Mouse (Mus musculus) layer of hippocampus, adult 9-11 months (tissue): ENCODE measurements around the gene Dock8.

Source experiments
- DNase-seq: peaks from one replicate; pipeline ENCODE4 v3.0.0; 2022

Dock8 gene

GRCm38 (mm10) chr19:25132322-25132721 lies 133.0 kb downstream of the Dock8 start:
- DNase-seq, result no peak

- DNase-seq, result no peak
Measured at GRCm38 (mm10) chr19:25133959-25134358, 134.6 kb downstream of the Dock8 start.

GRCm38 (mm10) chr19:25136171-25136570 lies 136.8 kb downstream of the Dock8 start:
- DNase-seq, result no peak

GRCm38 (mm10) chr19:25137907-25138820 lies 138.8 kb downstream of the Dock8 start:
- DNase-seq, result no peak

GRCm38 (mm10) chr19:25144110-25145028 lies 145.0 kb downstream of the Dock8 start:
- peak; percentile 34 for DNase-seq

GRCm38 (mm10) chr19:25145116-25145515 lies 145.8 kb downstream of the Dock8 start:
- DNase-seq, result no peak

GRCm38 (mm10) chr19:25146122-25146521 lies 146.8 kb downstream of the Dock8 start:
- DNase-seq, result no peak

- DNase-seq, result no peak
Measured at GRCm38 (mm10) chr19:25149788-25150187, 150.5 kb downstream of the Dock8 start.

- DNase-seq, result no peak
Measured at GRCm38 (mm10) chr19:25154506-25155178, 155.3 kb downstream of the Dock8 start.

GRCm38 (mm10) chr19:25155250-25155649 lies 155.9 kb downstream of the Dock8 start:
- no peak for DNase-seq

- no peak for DNase-seq
Measured at GRCm38 (mm10) chr19:25155709-25156108, 156.4 kb downstream of the Dock8 start.

GRCm38 (mm10) chr19:25162270-25162669 lies 162.9 kb downstream of the Dock8 start:
- DNase-seq, result no peak

- DNase-seq, result no peak
Measured at GRCm38 (mm10) chr19:25163426-25163825, 164.1 kb downstream of the Dock8 start.

- no peak for DNase-seq
Measured at GRCm38 (mm10) chr19:25166412-25166811, 167.1 kb downstream of the Dock8 start.

GRCm38 (mm10) chr19:25171395-25171794 lies 172.1 kb downstream of the Dock8 start:
- no peak for DNase-seq

- no peak for DNase-seq
Measured at GRCm38 (mm10) chr19:25176746-25177145, 177.4 kb downstream of the Dock8 start.

- no peak for DNase-seq
Measured at GRCm38 (mm10) chr19:25180024-25180423, 180.7 kb downstream of the Dock8 start.

- no peak for DNase-seq
Measured at GRCm38 (mm10) chr19:25180547-25180946, 181.2 kb downstream of the Dock8 start.

- DNase-seq, result no peak
Measured at GRCm38 (mm10) chr19:25184076-25184475, 184.7 kb downstream of the Dock8 start.

- no peak for DNase-seq
Measured at GRCm38 (mm10) chr19:25186316-25186715, 187.0 kb downstream of the Dock8 start.

GRCm38 (mm10) chr19:25187681-25188080 lies 188.3 kb downstream of the Dock8 start:
- peak; percentile 12 for DNase-seq

- DNase-seq, result no peak
Measured at GRCm38 (mm10) chr19:25193751-25194150, 194.4 kb downstream of the Dock8 start.
